Mouse (Mus musculus) thymus, adult 2 months (tissue): Measurements from ENCODE around the gene Phf1.

ENCODE experiments used
- CTCF ChIP-seq: fragments of 200-500 bp; IDR thresholded peaks from 2 replicates; pipeline ENCODE4 v1.5.1; 2012; ENCODE audit warnings: mild to moderate bottlenecking, control low read depth, low read length, moderate library complexity, borderline replicate concordance; ENCODE audit not compliant: control insufficient read depth, poor library complexity, insufficient read depth; ENCODE audit errors: extremely low read depth
- POLR2A ChIP-seq: fragments of 200-500 bp; IDR thresholded peaks from 2 replicates; pipeline ENCODE4 v1.6.1; 2012; ENCODE audit warnings: mild to moderate bottlenecking, low read length, control low read depth, moderate library complexity; ENCODE audit not compliant: control insufficient read depth, poor library complexity, insufficient read depth; ENCODE audit errors: extremely low read depth

DNA sequence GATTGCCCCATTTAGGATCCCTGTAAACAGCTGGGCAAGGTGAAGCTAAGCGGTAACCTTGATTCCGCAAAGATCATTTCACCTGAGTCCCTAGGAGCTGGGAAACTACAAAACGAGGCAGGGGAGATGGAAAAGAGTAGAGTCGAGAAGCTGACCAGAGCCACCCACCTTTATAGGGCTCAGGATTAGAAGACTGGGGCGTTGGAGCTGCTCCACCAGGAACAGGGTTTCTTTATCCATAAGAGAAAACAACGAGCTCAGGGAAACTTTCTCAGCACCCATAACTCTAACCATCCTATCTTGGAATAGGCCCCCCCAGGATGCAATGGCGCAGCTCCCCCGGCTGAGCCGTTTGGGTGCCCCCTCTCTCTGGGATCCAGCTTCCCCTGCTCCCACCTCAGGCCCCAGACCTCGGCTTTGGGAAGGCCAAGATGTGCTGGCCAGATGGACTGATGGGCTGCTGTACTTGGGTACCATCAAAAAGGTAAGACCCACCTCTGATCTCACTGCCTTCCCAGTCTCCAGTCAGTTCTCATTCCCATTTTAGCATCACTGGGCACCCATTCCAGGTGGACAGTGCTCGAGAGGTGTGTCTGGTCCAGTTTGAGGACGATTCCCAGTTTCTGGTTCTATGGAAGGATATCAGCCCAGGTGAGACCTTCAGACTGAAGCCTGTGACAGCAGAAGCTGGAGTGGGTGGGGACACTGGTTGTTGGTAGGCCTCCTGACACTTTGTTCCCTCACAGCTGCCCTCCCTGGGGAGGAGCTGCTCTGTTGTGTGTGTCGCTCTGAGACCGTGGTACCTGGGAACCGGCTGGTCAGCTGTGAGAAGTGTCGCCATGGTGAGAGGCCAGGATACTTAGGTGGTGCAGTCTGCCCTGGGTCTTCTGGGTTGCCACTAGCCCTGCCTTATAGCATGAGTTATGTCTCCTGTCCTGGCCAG lies 1.3 kb downstream of the Phf1 start:
- TF ChIP-seq CTCF = no peak
- no peak for TF ChIP-seq POLR2A
